Mouse (Mus musculus): Measurements from ENCODE around the gene Ssxb6. TPM values are rescaled to one million over a fixed set of nuclear protein-coding genes. Genes with fewer than 3 reads are reported as not detected.
"Not testable (repeated sequence)": the region's sequence is repeated elsewhere in the genome, so short reads cannot be mapped to it uniquely, and the experiment has no call there.

The Ssxb6 gene
- total RNA-seq (2021), result not detected
- long read RNA-seq, experiment 1, result 0 reads
- long read RNA-seq, experiment 2, result 0 reads

DNA sequence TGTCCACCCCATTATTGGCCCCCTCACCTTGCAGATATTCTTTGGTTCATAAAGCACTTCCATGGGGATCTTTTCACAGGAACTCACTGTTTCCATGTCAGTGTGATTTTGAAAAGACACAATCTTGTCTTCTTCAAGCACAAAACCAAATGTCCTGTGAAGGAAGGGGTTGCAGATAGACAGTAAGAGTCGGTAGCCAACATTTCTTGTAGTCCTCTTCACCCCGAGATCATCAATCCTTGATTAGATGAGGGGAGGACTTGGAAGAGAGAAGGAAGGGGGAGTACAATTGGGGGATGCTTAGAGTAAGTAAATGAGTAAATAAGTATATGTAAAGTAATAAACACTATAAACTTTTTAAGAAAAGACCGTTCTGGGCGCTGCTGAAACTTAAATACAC lies at the start of gene Ssxb6:
Gene Ssxb6 (minus strand): TSS at position 101 of the 400 bp plus-strand sequence.
- DNase-seq (ENCODE audit: low spot score in 2 of 2); H3K27ac ChIP-seq; H3K4me3 ChIP-seq: not testable (repeated sequence)

DNA sequence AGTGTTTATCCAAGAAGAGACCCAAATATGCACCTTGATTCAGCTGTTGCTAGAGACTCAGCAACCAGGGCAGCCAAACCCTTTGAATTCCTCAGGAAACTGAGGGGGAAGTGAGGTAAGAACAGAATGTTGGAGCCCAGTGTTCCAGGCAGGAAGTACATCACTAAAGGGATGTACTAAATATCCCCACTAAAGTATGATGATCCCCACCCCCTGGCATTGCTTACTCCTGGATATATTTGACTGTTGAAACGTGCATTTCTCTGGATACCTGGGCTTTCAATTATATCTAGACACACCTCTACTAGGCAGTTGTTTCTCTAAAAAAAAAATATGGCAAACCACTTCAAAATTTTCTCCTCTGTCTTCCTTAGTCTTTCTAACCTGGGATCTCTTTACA lies 43.7 kb upstream of the Ssxb6 start, which contains the start of gene Ssxb3:
Gene Ssxb3 (minus strand): TSS at position 101 of the 400 bp plus-strand sequence.
- not testable (repeated sequence) for H3K27ac ChIP-seq; DNase-seq (ENCODE audit: low spot score in 2 of 2); H3K4me3 ChIP-seq

DNA sequence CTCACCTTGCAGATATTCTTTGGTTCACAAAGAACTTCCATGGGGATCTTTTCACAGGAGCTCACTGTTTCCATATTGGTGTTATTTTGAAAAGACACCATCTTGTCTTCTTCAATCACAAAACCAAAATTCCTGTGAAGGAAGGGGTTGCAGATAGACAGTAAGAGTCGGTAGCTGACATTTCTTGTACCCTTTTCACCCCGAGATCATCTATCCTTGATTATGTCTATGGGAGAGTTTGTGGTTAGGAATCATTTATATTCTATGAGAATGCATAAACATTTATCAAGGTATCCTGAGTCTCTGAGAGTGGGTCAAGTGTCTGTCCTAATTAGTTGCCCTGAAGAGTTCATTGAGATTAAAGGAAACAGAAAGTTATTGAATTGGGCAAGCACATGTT lies 23.2 kb downstream of the Ssxb6 start, which contains the start of gene Gm14459:
Gene Gm14459 (minus strand): TSS at position 101 of the 400 bp plus-strand sequence.
- no peak for TF ChIP-seq CTCF (conservative IDR thresholded peaks at IDR 0.05)
- H3K4me3 ChIP-seq, result no peak within 1 kb of the TSS
- no peak within 1 kb of the TSS for H3K27ac ChIP-seq
- DNase-seq (ENCODE audit: low spot score in 2 of 2), result no peak

Other genes with a start within 250 kb of the Ssxb6 start
- not detected for gene Ssxb10, start 220.8 kb downstream of the Ssxb6 start, total RNA-seq (2021)
- not detected for gene Ssxb9, start 181.3 kb downstream of the Ssxb6 start, total RNA-seq (2021)
- gene Ssxb1, start 134.9 kb downstream of the Ssxb6 start, total RNA-seq (2021), result not detected
- not detected for gene Ssxb2, start 86.5 kb downstream of the Ssxb6 start, total RNA-seq (2021)
- gene Gm14459, start 23.3 kb downstream of the Ssxb6 start, total RNA-seq (2021), result not detected
- gene Ssxb3, start 43.6 kb upstream of the Ssxb6 start, total RNA-seq (2021), result not detected
- not detected for gene Ssxb8, start 142.6 kb upstream of the Ssxb6 start, total RNA-seq (2021)
- not detected for gene Ssx9, start 200.2 kb upstream of the Ssxb6 start, total RNA-seq (2021)